Mouse (Mus musculus): ENCODE measurements around the gene Gm27029. TPM values are rescaled to one million over a fixed set of nuclear protein-coding genes. Genes with fewer than 3 reads are reported as not detected.
"Not testable (repeated sequence)": the region's sequence is repeated elsewhere in the genome, so short reads cannot be mapped to it uniquely, and the experiment has no call there.

Gene Gm27029
- polyA plus RNA-seq, 1 experiment from 2014 or later, result 1.5 TPM

DNA sequence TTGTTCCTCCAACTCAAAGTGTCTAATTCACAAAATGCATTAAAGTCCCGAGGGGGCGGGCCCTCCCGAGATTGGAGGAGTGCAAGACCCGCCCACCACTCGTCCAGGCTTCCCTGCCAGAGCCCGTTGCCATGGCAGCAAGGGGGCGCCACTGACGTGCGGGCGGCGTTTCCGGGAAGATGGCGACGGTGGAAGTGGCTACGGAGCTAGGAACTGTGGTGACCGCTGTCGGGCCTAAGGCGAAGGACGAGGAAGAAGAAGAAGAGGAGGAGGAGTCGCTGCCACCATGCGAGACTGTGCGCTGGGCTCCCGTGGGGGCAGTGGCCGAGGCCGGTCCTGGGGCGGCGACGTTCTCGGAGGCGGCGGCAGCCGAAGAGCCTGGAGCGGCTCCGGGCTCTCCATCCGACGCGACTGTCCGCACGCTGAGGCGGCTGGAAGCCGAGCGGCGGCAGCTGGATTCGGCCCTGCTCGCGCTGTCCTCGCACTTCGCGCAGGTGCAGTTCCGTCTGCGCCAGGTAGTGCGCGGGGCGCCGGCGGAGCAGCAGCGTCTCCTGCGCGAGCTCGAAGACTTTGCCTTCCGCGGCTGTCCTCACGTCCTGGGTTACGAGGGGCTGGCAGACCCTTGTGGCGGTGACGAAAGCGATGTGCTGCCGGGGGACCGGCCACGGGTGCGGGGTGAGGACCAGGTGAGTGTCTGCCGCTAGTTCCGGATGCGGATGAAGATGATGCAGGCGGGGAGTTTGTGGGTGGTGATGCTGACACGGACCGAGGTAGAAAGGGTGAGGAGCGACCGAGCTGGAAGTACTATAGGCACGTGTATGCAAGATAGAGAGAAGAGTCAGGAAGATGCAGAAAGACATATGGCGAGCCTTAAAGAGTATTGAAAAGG is 573 bp upstream of the Gm27029 start, which contains the start of the genes Rundc1 and Ptges3l:
Gene Rundc1, plus strand, starts transcription at position 161 of the 889 bp plus-strand sequence.
Gene Ptges3l, minus strand, starts transcription at position 409 of the 889 bp plus-strand sequence.
- DNase-seq (ENCODE audit: low spot score), result peak; percentile 98

DNA sequence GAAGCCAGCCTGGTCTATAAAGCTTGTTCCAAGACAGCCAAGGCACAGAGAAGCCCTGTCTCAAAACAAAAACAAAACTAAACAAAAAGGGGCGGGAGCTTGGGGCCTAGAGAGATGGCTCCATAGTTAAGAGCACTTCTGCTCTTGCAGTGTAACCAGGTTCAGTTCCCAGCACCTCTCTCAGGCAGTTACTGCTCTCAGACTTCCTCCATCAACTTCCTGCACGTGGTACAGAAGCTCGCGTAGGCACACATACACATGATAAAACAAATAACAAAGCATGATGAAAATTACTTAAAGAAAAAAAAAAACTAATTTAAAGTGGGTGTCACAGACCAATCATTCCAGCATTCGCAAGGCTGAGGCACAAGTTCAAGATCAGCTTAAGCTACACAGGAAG is 4.4 kb downstream of the Gm27029 start:
- DNase-seq (ENCODE audit: low spot score), result no peak

DNA sequence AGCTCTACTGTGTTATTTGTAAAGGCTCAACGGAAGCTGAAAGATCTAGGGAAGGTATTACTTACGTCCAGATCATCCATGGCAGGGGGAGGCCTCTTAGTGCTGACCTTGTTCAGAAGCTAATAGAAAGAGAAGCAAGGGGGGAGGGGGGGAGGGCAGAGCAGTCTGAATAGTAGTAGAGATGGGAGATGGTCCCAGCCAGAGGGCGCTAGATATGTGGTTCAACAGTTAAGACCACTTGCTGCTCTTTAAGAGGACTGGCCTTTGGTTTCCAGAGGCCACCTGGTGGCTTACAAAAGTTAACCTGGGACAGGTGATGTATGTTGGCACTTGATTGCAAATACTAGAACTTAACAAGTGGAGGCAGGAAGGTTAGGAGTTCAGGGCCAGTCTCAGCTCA is 5.0 kb downstream of the Gm27029 start:
- DNase-seq (ENCODE audit: low spot score), result no peak

DNA sequence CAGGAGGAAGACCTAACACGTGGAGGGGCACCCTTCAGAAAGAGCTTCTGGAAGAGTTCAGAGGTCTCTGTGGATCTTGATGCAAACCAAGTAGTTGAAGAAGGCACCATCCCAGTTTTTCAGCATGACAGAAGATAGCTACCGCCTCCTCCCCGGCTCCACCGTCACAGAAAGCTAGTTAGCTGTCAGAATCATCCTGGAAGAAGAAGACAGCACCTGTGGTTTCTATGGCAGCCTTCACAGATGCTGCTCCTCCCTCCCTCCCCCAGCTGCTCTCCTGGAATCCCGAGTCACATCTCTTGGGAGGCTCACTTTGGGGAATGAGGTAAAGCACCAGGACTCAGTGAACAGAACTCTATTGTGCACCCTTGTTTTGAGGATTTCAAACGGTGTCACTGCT is 5.6 kb downstream of the Gm27029 start:
- no peak for DNase-seq (ENCODE audit: low spot score)

DNA sequence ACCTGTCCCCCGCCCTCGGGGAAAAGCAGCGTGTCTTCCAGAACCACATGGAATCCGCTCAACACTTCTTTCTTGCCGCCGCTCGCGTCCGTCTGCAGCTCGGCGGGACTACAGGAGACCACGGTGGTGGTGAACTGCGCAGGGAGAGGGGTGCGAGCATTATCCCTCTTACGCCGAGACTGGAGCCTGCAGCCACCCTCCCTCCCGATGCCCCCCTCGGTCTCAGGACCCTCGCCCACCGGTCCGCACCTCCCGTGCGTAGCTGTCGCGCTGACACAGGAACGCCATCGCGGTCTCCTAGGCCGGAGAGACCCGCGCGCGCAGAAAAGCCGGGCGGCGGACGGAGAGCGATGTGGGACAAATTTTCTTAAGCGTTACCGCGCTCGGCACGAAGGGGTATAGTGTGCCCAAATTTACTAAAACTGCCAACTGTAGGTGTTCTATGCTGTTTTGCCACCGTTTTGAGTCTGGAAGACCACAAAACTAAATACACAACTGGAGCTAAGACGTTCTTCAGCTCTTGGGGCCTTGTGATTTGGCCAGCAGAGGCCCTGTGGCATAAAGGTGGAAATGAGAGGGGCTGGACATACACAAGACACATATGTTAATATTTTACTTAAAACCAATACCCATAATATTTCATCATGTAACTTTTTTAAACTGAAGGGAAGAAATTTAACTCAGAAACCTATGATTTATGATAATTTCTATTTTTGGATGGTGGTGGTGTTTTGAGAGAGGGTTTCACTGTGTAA is 7.3 kb downstream of the Gm27029 start, which contains the start of gene Aarsd1:
Gene Aarsd1, minus strand, starts transcription at position 515 of the 755 bp plus-strand sequence.
- DNase-seq (ENCODE audit: low spot score), result peak; percentile 90

DNA sequence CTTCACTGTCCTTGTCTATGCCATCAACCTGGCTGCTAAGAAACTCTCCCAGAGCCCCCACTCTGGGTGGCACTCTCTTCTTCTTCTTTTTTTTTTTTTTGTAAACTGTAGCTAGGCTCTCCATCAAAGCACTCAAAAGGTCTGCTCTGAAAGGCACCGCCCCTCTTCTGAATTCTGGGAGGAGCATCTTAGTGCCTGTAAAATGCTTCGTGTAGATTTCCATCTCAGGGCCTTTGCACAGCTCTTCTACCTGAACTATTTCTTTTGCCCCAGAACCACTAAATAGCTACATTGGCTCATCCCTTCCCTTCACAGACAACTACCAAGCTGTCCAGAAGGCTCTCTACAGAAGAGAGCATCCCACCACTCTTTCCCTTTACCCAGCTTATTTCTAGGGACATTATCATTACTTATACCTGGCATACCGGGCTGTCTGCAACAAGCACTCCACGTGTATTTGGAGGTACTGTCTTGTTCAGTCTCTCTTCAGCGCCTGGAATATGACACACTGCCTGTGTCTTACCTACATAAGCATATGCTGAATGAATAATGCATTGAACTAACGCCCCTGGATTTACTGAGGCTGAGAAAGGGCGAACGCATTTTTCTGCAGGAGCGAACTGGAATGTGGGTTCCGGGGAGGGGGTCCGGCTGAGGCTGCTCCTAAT is 8.0 kb downstream of the Gm27029 start:
- DNase-seq (ENCODE audit: low spot score), result peak; percentile 41

GRCm38 (mm10) chr11:101415306-101415705 is 9.3 kb downstream of the Gm27029 start:
- DNase-seq (ENCODE audit: low spot score), result no peak

GRCm38 (mm10) chr11:101395110-101395509 is 29.5 kb downstream of the Gm27029 start:
- DNase-seq (ENCODE audit: low spot score), result peak; percentile 79

DNA sequence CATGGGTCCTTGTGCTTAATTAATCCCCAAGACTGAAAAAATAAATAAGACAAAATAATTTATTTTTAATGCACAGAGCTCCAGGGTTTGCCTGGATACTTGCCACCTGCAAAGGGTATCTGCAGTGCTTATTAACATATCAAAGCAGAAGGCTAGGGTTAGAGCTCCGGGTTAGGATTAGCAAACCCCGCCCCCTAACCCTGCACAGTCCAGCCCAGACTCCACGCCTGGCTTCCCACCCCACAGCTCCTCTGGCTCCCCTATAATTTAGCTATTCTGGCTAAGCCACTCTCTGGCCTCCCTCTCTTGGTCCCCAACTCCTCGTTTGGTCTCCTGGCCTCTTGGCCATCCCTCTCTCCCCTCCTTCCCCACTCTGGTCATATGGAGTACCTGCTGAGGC is 42.8 kb downstream of the Gm27029 start:
- no peak for DNase-seq (ENCODE audit: low spot score)

DNA sequence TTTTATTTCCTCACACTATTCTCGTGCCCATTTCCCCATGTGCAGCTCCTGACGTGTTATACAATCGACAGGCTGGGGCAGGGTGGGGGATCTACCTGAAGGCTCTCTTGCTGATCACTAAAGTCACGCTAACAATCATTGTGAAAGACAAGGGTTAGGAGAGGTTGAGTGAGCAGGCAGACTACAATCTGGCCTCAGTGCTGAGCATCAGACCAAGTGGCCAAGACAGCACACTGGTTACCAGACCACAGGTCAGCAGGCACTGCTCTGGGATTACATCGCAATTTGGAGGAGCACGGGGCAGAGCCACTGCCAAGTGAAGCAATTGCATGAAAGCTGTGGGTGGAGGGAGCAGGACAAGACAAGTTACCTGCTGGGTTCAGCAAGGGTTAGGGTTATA is 45.7 kb downstream of the Gm27029 start:
- DNase-seq (ENCODE audit: low spot score), result no peak

DNA sequence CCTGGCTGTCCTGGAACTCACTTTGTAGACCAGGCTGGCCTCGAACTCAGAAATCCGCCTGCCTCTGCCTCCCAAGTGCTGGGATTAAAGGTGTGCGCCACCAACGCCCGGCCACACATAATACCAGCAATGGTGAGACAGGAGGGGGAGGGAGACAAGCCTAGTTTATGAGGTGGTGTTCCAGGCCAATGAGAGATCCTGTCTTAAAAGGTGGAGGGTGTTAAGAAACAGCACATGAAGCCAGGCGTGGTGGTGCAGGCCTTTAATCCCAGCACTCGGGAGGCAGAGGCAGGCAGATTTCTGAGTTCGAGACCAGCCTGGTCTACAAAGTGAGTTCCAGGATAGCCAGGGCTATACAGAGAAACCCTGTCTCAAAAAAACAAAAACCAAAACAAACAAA is 46.4 kb downstream of the Gm27029 start:
- not testable (repeated sequence) for DNase-seq (ENCODE audit: low spot score)

DNA sequence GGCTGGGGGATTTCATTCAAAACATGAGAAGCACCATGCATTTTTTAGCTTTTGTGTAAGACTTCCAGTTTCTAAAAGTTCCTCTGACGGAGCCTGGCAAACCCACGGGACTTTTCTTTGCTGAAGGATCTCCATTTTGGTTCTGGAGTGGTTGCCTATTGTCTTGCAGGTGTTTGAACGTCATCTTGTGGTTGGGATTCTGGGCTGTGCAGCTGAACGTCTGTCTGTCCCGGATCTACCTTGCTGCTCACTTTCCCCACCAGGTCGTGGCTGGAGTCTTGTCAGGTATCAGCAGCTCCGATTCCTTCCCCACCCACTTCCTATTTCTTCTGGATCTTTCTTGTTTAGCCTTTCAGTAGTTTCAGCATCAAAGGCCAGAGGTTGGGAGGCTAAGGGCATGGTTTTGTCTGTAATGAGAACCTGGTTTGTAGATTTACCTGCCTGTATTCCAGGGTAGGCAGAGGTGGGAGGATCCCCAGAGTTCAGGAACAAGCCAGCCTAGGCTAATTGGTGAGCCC is 50.1 kb downstream of the Gm27029 start:
- DNase-seq (ENCODE audit: low spot score), result peak; percentile 11

DNA sequence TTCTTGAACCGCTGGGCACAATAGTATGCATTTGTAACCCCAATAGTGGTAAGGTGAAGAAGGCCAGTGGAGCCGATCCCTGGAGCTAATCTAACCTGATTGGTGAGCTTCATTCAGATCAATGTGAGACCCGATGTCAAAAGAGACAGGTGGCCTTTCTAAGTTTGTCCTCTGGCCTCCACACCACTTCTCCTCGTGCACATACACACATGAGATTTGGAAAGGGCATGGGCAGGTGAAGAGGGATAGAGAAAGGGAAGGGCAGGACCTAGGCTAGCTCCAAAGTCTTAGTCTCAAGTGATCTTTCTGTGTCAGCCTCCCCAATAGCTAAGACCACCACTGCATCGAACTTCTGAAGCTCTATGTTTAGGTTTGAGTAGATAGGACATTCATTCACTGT is 54.5 kb downstream of the Gm27029 start:
- DNase-seq (ENCODE audit: low spot score), result no peak

- no peak for DNase-seq (ENCODE audit: low spot score)
These were observed 57.2 kb downstream of the Gm27029 start, which contains the start of gene G6pc for GRCm38 (mm10) chr11:101367326-101367935. G6pc (plus strand) TSS chr11:101367561.

DNA sequence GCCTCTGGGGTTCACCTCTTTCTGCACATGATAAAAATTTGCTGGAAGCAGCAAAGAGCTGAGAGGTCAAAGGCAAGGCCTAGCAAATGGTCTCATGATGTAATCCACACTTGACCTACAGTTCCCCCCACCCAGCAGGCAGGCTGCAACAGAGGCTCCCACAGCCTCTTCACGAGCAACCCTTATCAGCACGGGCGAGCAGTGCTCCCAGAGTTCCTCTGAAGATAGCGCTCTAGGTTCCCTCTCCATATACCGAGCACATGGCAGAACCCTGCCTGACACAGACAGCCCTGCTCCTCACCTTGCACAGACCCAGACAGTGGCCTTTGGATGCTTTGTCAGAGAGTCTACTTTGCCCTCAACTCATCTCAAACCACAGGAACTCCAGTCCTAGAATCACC is 60.1 kb downstream of the Gm27029 start:
- DNase-seq (ENCODE audit: low spot score), result no peak

DNA sequence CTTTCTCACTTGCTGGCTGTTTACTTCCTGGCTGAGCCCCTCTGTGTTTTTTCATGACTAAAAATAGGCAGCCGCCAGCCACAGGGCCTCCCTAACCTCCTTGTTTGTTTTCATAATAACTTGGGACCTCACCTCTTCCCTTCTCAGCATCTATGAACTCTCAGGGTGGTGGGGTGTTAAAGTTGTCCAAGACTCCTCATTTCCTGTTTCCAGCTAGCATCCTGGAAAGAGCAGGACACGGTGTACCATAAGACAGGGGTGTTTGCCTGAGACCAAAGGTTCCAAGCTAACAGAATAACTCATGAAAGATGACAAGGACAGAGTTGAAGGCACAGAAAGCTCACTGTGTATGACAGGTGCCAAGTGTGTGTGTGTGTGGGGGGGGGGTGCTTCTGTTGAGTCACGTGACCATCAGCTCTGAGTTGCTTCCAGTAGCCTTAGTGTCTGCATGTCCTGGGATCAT is 63.9 kb downstream of the Gm27029 start:
- peak; percentile 78 for DNase-seq (ENCODE audit: low spot score)

- peak; percentile 10 for DNase-seq (ENCODE audit: low spot score)
These were observed 64.8 kb downstream of the Gm27029 start for GRCm38 (mm10) chr11:101359776-101360175.

GRCm38 (mm10) chr11:101357505-101358182 is 67.0 kb downstream of the Gm27029 start:
- no peak for DNase-seq (ENCODE audit: low spot score)

Measured in thymus, postnatal 0 days (tissue).